Mouse (Mus musculus): ENCODE results near the gene Cd34. TPM values are rescaled to one million over a fixed set of nuclear protein-coding genes. Genes with fewer than 3 reads are reported as not detected.

Gene Cd34
- total RNA-seq (2014; fragmentation: Nextera tagmentation) (225 and 231 TPM in 2 replicates), total RNA-seq (2017) (260 and 264 TPM in 2 replicates)

GRCm38 (mm10) chr1:194938715-194939114, at the start of gene Cd34:
Gene Cd34 (plus strand): TSS chr1:194938819.
- peak; percentile 77 for ATAC-seq (replicated peaks; ENCODE audit: poor library complexity, severe bottlenecking)

DNA sequence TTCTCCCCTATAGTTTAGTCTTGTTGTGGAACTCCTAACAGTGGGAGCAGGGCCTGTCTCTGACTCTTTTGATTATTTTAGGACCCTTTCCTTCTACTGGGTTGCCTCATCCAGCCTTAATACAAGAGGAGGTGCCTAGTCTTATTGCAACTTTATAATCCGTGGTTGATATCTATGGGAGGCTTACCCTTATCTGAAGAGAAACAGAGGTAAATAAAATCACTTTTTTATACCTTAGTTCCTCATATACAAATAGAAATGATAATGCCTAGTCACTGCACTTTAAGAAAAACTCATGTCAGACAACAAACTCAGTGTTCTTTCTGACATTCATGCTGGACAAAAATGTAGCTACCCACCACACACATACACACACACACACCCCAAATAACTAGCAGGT, 44.1 kb upstream of the Cd34 start:
- no peak for ATAC-seq (replicated peaks; ENCODE audit: poor library complexity, severe bottlenecking)

DNA sequence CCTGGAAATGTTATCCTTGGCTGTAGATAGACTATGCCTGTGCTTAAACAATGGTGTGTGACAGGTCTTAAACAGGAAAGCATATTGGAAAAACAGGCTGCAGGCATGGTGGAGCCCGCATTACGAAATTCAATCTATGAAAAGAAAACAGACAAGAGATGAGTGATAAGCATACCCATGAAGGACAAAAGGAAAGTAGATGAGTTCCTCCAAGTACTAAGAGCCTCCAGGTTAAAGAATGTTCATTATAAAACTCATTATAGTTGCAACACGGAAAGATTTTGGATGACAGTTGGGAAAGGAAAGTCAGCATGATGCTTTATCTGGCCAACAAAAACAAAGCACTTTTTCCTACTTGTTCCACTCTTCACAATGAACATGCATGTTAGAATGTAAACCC, 43.3 kb upstream of the Cd34 start:
- no peak for ATAC-seq (replicated peaks; ENCODE audit: poor library complexity, severe bottlenecking)

DNA sequence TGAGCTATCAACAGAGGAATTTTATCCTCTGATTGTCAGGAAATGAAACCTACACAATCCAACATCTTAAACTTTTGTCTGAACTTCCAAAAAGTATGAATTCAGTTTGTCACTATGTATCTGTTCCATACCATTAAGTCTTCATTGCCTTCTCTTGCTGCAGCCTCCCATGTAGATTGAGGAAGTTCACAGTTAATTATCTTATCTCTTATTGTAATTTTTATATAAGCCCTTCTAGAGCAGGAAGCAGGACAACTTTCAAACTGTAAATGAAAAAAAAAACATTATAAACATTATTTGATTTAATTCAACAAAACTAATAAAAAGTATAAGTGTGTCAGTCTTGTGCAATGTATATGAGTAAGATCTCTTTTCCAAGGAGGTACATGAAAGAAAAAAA, 37.5 kb upstream of the Cd34 start:
- ATAC-seq (replicated peaks; ENCODE audit: poor library complexity, severe bottlenecking): no peak

DNA sequence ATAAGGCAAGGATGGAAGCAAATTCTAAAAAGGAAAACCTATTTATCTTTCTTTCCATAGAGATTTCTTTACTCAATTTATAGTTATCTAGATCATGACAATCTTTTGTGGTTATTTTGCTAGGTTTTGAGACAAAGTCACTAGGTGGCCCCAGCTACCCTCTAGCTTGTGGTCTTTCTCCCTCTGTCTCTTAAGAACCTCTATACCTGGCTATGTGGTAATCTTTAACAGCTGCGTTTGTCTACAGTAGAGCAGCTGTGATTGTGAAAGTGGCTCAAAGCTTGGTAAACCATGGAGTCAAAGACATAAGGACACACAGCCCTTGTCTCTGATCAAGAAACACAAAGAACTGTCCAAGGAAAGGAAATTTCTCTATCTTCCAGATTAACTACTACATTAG, 36.8 kb upstream of the Cd34 start:
- ATAC-seq (replicated peaks; ENCODE audit: poor library complexity, severe bottlenecking): peak; percentile 81

DNA sequence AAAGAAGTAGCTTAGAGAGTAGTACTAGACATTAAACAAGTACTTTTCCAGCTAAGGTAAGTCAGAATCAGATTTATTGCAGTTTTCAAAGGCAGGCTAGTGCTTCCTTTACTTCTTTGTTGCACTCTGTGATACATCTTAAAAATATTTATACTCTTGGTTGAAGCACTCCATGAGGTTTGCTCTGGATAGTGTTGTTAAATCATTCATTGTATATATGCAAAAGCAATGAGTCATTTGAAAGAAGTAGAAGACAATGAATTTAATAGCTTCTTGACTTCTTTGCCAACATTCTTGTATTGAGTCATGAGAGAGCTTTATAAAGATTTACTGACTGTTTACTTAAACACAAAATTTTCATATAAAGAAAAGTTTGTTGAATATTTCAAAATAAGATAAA, 29.7 kb upstream of the Cd34 start:
- no peak for ATAC-seq (replicated peaks; ENCODE audit: poor library complexity, severe bottlenecking)

GRCm38 (mm10) chr1:194925753-194926350, 12.8 kb upstream of the Cd34 start:
- no peak for ATAC-seq (replicated peaks; ENCODE audit: poor library complexity, severe bottlenecking)

DNA sequence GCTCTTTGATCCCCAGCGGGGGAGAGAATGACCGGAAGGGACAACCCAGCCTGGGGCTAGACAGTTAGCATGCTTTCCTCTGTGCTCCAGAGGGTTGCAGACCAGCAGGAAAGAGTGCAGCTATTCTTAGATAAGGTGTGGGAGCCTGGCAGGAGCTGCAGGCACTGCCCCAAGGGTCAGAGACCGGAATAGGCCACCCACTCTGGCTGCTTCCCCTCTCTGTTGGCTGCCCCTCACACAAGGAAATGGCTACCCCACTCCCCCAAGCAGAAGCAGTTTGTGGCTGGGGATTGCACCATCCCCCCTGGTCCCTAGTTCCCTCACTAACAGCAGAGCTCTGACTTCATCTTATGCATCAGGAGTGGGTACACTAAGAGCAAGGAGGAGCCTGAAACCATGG, 10.7 kb upstream of the Cd34 start:
- ATAC-seq (replicated peaks; ENCODE audit: poor library complexity, severe bottlenecking): peak; percentile 97

DNA sequence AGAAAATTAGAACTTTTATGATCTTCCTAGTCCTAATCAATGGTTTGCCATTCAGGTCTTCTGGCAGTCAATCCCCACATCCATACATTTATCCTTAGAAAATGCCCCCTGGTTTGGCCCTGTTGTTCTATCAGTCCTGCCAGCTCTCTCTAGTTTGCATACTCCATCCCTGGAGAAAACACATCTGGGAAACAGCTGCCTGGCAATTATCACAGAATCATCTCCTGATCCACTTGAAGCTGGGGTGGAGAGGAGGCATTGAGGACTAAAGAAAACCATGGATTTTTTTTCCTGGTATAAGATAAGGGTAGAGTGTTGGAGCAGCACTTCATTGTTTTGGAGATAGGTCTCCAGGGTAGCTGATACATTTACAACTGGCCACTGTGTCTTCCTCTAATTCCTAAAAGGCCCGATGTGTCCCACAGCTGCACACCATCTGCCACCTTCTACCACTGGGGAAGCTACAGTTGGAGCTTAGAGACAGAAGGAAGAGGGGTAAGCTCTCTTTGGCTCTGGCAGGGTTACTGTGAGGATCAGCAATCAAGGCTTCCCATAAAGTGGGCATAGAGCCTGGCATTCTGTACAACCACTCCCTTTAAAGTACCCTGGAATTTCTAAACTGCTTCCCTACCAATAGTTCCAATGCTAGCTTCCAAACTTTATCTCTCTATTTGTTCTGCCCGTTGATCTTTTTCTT, 9.2 kb upstream of the Cd34 start:
- peak; percentile 23; the same call in 1 of the 2 replicates for ATAC-seq (replicated peaks; ENCODE audit: poor library complexity, severe bottlenecking)

DNA sequence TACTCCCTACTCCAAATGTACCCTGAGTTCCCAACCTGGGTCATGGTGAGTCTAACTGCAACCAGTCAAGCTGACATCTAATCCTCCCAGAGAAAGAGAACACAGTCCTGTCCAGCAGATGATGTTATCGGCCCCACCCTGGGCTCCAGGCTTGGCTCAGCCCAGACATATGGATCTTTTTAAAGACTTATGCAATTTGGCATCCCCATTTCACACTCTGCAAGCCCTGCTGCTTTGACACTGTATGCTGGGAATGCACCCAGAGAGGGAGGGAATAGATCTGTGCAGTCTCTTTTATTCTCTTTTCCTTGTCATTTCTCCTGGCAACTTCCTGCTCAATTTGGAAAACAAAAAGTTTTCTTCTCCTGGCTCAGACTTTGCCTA, 8.7 kb upstream of the Cd34 start:
- 0 out of 2 replicates have a peak, but pooled peaks have one; percentile 6 for ATAC-seq (replicated peaks; ENCODE audit: poor library complexity, severe bottlenecking)

- no peak for ATAC-seq (replicated peaks; ENCODE audit: poor library complexity, severe bottlenecking)
These were observed 7.9 kb upstream of the Cd34 start for GRCm38 (mm10) chr1:194930706-194931105.

DNA sequence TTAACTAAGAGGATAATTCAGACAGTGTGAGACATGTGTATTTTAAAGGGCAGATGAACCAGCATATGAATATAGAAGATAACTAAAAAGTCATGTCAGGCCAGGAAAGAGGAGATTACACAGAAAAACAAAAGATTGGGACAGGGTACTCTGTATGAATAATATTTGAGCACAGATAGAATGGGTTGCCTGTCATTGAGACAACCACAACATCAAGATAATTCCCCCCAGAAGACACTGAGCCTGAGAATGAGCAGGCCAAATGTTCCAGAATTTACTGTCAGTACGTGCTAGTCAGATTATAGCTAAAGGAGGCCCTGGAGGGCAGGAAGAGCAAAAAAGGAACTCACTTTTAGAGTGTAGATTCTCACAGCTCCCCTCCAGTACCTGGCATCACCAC, 3.3 kb upstream of the Cd34 start:
- peak; percentile 29; the same call in 1 of the 2 replicates for ATAC-seq (replicated peaks; ENCODE audit: poor library complexity, severe bottlenecking)

DNA sequence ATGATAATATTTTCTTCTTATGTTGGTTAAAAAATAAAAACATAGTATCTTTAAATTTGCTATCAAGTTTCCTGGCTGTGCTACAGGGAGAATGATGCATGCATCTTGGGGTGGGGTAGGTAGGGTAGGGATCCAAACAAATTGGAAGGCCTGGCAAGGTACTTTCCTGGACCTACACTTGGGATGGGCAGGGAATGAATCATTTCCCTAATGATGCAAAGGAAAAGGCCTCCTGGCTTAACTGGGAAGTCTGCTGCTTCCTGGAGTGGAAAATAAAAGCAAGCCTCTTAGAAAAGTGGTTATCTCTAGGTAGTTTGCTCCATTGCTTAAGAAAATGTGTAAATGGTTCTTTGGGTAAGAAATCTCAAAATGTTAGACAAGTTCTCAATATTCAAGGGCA, 2.9 kb downstream of the Cd34 start:
- no peak for ATAC-seq (replicated peaks; ENCODE audit: poor library complexity, severe bottlenecking)

DNA sequence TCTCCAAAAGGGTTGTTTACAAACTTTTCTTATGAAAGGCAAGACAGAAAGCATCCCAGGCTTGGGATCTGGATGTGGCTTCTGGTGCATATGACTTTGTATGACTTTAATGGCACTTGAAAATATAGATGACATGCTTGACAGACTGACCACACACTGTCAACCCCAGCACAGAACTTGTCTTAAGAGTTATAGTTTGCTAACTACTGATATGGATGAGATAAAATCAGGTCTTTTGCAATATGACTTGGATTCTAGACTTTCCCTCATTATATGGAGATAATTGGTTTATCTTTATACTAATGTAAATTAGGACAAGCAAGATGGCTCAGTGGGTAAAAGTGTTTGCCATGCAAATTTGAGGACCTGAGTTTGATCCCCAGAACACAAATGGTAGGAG, 4.3 kb downstream of the Cd34 start:
- no peak for ATAC-seq (replicated peaks; ENCODE audit: poor library complexity, severe bottlenecking)

- ATAC-seq (replicated peaks; ENCODE audit: poor library complexity, severe bottlenecking): peak; percentile 67
These were observed 4.9 kb downstream of the Cd34 start for GRCm38 (mm10) chr1:194943485-194943884.

- no peak for ATAC-seq (replicated peaks; ENCODE audit: poor library complexity, severe bottlenecking)
These were observed 6.8 kb downstream of the Cd34 start for GRCm38 (mm10) chr1:194945382-194945781.

DNA sequence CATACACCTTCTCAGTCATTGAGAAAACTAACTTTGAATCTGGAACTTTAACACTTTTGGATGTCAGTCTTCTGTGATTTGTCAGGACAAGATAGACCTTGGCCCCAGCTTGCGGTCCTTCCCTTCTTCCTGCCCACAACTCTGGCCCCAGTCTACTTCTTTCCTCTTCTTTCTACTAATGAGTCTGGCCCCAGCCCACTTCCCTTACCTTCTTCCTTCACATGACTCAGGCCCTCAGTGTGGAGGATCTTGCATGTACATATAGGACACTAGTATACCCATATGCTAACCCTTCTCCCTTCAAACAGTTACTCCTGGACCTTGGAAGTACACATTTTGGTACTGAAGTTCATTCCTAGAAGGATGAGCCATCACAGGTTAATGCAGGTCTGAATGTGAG, 7.8 kb downstream of the Cd34 start:
- peak; percentile 71 for ATAC-seq (replicated peaks; ENCODE audit: poor library complexity, severe bottlenecking)

DNA sequence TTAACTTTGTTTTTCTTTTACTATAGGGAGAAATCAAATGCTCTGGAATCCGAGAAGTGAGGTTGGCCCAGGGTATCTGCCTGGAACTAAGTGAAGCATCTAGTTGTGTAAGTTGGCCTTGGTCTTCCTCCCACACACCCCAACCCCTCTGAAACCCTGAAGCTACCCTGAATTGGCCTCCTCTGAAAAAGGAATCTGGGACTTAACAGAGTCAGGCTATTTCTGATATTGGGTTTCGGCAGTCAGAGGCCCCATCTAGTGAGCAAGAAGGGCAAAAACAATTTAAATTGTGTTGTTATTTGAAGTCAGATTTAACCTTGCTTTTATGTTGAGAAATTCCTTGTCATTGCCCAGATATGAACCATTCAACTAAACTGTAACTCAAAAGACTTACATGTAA, 12.3 kb downstream of the Cd34 start:
- ATAC-seq (replicated peaks; ENCODE audit: poor library complexity, severe bottlenecking): 0 out of 2 replicates have a peak, but pooled peaks have one; percentile 20

GRCm38 (mm10) chr1:194952891-194953290, 14.3 kb downstream of the Cd34 start:
- ATAC-seq (replicated peaks; ENCODE audit: poor library complexity, severe bottlenecking): peak; percentile 37

DNA sequence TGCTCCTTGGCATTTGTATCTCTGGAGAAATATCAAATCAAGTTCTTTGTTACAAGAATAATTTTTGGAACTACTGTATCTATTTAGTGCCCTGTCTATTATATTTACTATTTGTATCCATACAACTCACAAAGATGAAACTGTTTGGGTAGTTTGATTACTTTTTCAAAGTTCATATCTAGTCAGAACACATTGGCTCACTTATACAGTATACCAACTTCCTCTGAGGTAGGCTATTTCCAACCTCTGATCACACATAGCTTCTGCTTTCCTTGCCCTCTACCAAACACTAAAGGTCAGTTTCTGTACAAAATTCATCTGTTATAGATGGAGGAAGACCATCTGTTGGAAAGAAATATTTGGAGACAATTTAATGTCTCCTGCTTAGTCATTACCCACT, 16.1 kb downstream of the Cd34 start:
- no peak for ATAC-seq (replicated peaks; ENCODE audit: poor library complexity, severe bottlenecking)

- ATAC-seq (replicated peaks; ENCODE audit: poor library complexity, severe bottlenecking): no peak
These were observed 17.1 kb downstream of the Cd34 start for GRCm38 (mm10) chr1:194955749-194956148.

- no peak for ATAC-seq (replicated peaks; ENCODE audit: poor library complexity, severe bottlenecking)
These were observed 18.4 kb downstream of the Cd34 start for GRCm38 (mm10) chr1:194957021-194957420.

All from granulocyte monocyte progenitor cell, adult 5-6 weeks (primary cell).